Mouse (Mus musculus): ENCODE results near the gene Zfp52.

Gene Zfp52

GRCm38 (mm10) chr17:21566728-21567349 lies 31.5 kb downstream of the Zfp52 start, which contains the start of gene Zfp948:
TSS of gene Zfp948 (plus strand) at chr17:21567008.
- peak; percentile 88 for DNase-seq

DNA sequence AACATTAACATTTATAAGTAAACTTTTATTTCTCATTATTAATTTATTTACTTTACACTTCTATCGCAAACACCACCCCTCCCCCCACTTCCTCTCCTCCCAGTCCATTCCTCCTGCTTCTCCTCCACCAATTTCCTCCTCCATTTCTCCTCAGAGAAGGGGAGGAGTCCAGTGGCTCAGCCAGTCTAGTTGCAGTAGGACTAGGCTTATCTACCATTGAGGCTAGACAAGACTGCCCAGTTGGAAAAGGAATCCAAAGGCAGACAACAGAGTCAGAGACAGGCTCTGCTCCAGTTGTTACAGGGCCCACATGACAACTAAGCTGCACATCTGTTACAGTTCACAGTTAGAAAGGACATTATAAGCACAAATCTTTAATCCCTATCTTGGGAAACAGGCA lies 32.4 kb downstream of the Zfp52 start:
- DNase-seq, result no peak

- DNase-seq, result no peak
Measured at GRCm38 (mm10) chr17:21579080-21579479, 43.7 kb downstream of the Zfp52 start.

- peak; percentile 11 for DNase-seq
Measured at GRCm38 (mm10) chr17:21579493-21580175, 44.3 kb downstream of the Zfp52 start.

DNA sequence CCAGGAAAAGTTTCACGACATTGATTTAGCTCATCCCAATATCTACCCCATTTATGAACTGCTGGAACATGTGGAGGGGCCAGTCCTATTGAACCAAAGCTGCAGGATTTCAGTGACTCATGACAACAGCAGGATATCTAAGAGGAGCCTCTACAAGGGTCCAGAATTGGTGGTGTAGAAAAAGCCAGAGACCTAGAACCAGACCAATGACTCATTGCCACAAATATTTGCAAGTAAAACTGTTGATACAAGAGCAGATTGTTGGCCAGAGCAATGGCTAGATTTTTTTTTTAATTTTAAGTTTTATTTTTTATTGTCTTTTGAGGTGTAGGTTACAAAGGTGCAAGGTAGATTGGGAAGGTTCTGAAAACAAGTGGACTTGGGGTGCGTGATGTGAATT lies 50.2 kb downstream of the Zfp52 start:
- no peak for DNase-seq
